ENCODE assay signal across 33 mouse cellular contexts in genomic region chr7:117103035-117103434, GRCm38 (mm10).
"Had no signal": no experiment of that assay in that cellular context is flagged by ENCODE, and none has a peak within 500 bp of the region (broad histone marks: within the 10 kb centered on the region; RNA-seq: fewer than 3 reads in every experiment).

No protein-coding gene starts in this region.

- H3K4me2 ChIP-seq: heart, embryonic 11.5 days; heart, embryonic 12.5 days; heart, embryonic 13.5 days; heart, embryonic 15.5 days; hindbrain, embryonic 12.5 days; hindbrain, embryonic 13.5 days; hindbrain, embryonic 14.5 days; hindbrain, embryonic 15.5 days; intestine, embryonic 15.5 days had no signal

- H3K9me3 ChIP-seq: heart, embryonic 10.5 days; heart, embryonic 12.5 days; heart, embryonic 13.5 days; heart, embryonic 15.5 days; hindbrain, embryonic 10.5 days; hindbrain, embryonic 12.5 days; hindbrain, embryonic 13.5 days; hindbrain, embryonic 15.5 days; intestine, embryonic 15.5 days had no signal

- DNase-seq: heart, postnatal 10 days; heart, postnatal 14 days; heart, postnatal 36 days; heart, postnatal 4 days; kidney, adult 11 months; kidney, adult 18-20 months; kidney, adult 2 months; kidney, adult 8-10 months; kidney, postnatal 14 days; kidney, postnatal 25 days; kidney, postnatal 36 days; kidney, postnatal 4 days; layer of hippocampus, adult 9-11 months; layer of hippocampus, postnatal 36 days had no signal

- H3K4me1 ChIP-seq: heart, embryonic 10.5 days; heart, embryonic 12.5 days; heart, embryonic 13.5 days; heart, embryonic 15.5 days; hindbrain, embryonic 10.5 days; hindbrain, embryonic 12.5 days; hindbrain, embryonic 13.5 days; hindbrain, embryonic 15.5 days; intestine, embryonic 15.5 days had no signal

- H3K4me3 ChIP-seq: heart, embryonic 10.5 days; heart, embryonic 12.5 days; heart, embryonic 13.5 days; heart, embryonic 15.5 days; hindbrain, embryonic 10.5 days; hindbrain, embryonic 12.5 days; hindbrain, embryonic 13.5 days; hindbrain, embryonic 15.5 days; intestine, embryonic 15.5 days; layer of hippocampus, adult 2 months; left cerebral cortex, adult 2 months had no signal

- H3K36me3 ChIP-seq: heart, embryonic 10.5 days; heart, embryonic 12.5 days; heart, embryonic 13.5 days; heart, embryonic 15.5 days; hindbrain, embryonic 10.5 days; hindbrain, embryonic 12.5 days; hindbrain, embryonic 13.5 days; hindbrain, embryonic 15.5 days; intestine, embryonic 15.5 days had no signal

- H3K27ac ChIP-seq: heart, embryonic 10.5 days; heart, embryonic 13.5 days; heart, embryonic 15.5 days; hindbrain, embryonic 10.5 days; hindbrain, embryonic 12.5 days; hindbrain, embryonic 13.5 days; hindbrain, embryonic 14.5 days; hindbrain, embryonic 15.5 days; hindbrain, postnatal 0 days; intestine, embryonic 15.5 days; kidney, postnatal 0 days; layer of hippocampus, adult 2 months; left cerebral cortex, adult 2 months had no signal

- H3K27me3 ChIP-seq: heart, embryonic 12.5 days; heart, embryonic 13.5 days; heart, embryonic 15.5 days; hindbrain, embryonic 12.5 days; hindbrain, embryonic 13.5 days; hindbrain, embryonic 15.5 days; intestine, embryonic 15.5 days had no signal

- ATAC-seq: hindbrain, embryonic 16.5 days; hindbrain, postnatal 0 days; inflammation-experienced regulatory T-cells, adult 6 months; intestine, embryonic 15.5 days; intestine, embryonic 16.5 days; intestine, postnatal 0 days had no signal

- H3K9ac ChIP-seq: heart, embryonic 12.5 days; heart, embryonic 13.5 days; heart, embryonic 15.5 days; hindbrain, embryonic 12.5 days; hindbrain, embryonic 13.5 days; hindbrain, embryonic 14.5 days; hindbrain, embryonic 15.5 days; intestine, embryonic 15.5 days had no signal
